Mouse (Mus musculus) cortical plate, adult 2 months (tissue): ENCODE results near the gene Cdk5rap3.

Experiments
- CTCF ChIP-seq: fragments of 200-500 bp; IDR thresholded peaks from 2 replicates; pipeline ENCODE4 v1.5.1; 2011; ENCODE audit warnings: mild to moderate bottlenecking, control low read depth, low read length; ENCODE audit not compliant: insufficient read depth; ENCODE audit errors: extremely low read depth
- POLR2A ChIP-seq: fragments of 200-500 bp; IDR thresholded peaks from 2 replicates; pipeline ENCODE4 v1.6.1; 2011; ENCODE audit warnings: mild to moderate bottlenecking, low read length, control low read depth; ENCODE audit not compliant: insufficient read depth; ENCODE audit errors: extremely low read depth

DNA sequence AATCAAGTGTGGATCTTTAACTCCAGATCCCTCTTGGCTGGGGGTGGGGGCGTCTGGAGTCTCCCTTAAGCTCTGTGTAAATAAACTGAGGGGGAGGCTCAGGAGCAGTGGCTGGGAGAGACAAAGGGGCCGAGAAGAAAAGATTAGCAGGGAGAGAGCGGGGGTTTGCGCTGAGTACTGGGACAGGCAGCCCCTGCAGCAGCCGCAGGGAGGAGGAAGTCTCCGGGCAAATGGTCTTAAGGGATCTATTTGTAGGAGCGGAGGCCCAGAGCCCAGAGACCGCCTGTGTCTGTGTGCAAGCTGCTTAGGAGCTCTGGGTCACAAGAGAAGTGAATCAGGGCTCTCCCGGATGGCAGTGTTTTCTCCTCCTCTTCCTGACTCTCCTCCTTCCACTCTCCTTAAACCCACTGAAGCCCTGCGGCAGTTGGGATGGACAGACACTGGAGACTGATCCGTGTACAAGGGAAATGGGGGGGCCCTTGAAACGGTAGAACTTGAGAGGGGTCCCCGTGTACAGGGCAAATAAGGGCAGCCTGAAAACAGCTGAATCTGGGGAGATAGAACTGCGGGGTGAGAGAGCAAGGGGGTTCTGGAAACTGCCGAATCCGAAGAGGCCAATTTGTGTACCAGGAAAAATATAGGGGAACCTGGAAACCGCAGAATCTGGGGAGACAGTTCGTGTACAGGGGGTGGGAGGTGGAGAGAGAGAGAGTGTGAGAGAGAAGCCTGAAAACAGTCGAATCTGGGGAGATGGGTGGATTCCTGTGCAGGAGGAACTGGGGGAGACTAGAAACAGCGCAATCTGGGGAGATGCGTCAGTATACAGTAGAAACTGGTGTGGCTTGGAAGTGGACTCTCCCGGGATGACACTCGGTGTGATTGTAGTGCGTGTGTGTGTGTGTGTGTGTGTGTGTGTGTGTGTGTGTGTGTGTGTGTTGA is 43.6 kb downstream of the Cdk5rap3 start:
- TF ChIP-seq POLR2A = 0 out of 2 replicates have a peak, but pooled peaks have one; percentile 15
- TF ChIP-seq CTCF = no peak
